Mouse (Mus musculus) neural tube, embryonic 15.5 days (tissue): ENCODE data around the gene Gm8764. TPM values are rescaled to one million over a fixed set of nuclear protein-coding genes. Genes with fewer than 3 reads are reported as not detected.
"Not testable (repeated sequence)": the region's sequence is repeated elsewhere in the genome, so short reads cannot be mapped to it uniquely, and the experiment has no call there.

Source experiments
- ATAC-seq: fragments of 200-750 bp; cut with Nextera tagmentation; 2 replicates; pipeline ENCODE4 v1.8.0; 2017; ENCODE audit warnings: mild to moderate bottlenecking, moderate TSS enrichment, moderate library complexity; ENCODE audit not compliant: low FRiP score
- H3K27ac ChIP-seq: fragments of 300-500 bp; sonication (generic); replicated peaks from 2 replicates; pipeline ENCODE4 v1.5.1; 2015; ENCODE audit warnings: mild to moderate bottlenecking, inconsistent platforms
- H3K27me3 ChIP-seq: fragments of 300-500 bp; sonication (generic); replicated peaks from 2 replicates; pipeline ENCODE4 v1.6.1; 2015; ENCODE audit warnings: inconsistent platforms
- H3K36me3 ChIP-seq: fragments of 300-500 bp; sonication (generic); 2 replicates; pipeline ENCODE4 v1.6.1; 2015; ENCODE audit warnings: inconsistent platforms
- H3K4me1 ChIP-seq: fragments of 300-500 bp; sonication (generic); 2 replicates; pipeline ENCODE4 v1.6.1; 2015; ENCODE audit warnings: inconsistent platforms
- H3K4me2 ChIP-seq: fragments of 300-500 bp; sonication (generic); 2 replicates; pipeline ENCODE4 v1.6.1; 2015; ENCODE audit warnings: inconsistent platforms, mild to moderate bottlenecking, moderate library complexity
- H3K4me3 ChIP-seq: fragments of 300-500 bp; sonication (generic); replicated peaks from 2 replicates; pipeline ENCODE4 v1.5.1; 2015; ENCODE audit warnings: mild to moderate bottlenecking, inconsistent platforms
- H3K9ac ChIP-seq: fragments of 300-500 bp; sonication (generic); replicated peaks from 2 replicates; pipeline ENCODE4 v1.6.1; 2015; ENCODE audit warnings: mild to moderate bottlenecking, inconsistent platforms
- H3K9me3 ChIP-seq: fragments of 300-500 bp; sonication (generic); replicated peaks from 2 replicates; pipeline ENCODE4 v1.6.1; 2016; ENCODE audit warnings: inconsistent platforms
- WGBS: fragments of 180-500 bp; shearing (Covaris S2); methylation state at CpG from one replicate; pipeline ENCODE4 v1.1.7; 2015; ENCODE audit warnings: mixed read lengths; 5-methylcytosine and 5-hydroxymethylcytosine counted together
- polyA plus RNA-seq: library from polyadenylated mRNA; unstranded; fragments of >200 nt; fragmentation: Nextera tagmentation; extraction: Ambion mirVana; gene quantifications from 2 replicates; pipeline ENCODE4 v1.2.1, GENCODE M21; 2015

Gene Gm8764
- not detected in 2 replicates for polyA plus RNA-seq

DNA sequence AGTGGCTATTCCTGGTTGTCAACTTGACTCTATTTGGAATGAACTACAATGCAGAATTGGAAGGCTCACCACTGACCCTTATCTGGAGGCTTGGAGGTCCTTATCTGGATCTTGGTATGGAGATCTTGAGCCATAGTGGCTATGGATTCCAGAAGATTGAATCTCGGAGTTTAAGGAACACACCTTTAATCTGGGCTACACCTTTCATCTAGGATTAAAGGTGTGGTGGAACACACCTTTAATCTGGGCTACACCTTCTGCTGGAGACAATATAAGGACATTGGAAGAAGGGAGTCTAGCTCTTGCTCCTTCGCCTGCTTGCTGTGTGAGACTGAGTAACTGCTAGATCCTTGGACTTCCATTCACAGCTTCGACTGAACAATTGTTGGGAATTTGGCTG is at the start of gene Gm8764:
TSS of gene Gm8764 (plus strand) at position 301 of the 400 bp plus-strand sequence.
- not testable (repeated sequence) for H3K4me1 ChIP-seq, H3K36me3 ChIP-seq, H3K27ac ChIP-seq, H3K4me2 ChIP-seq, H3K27me3 ChIP-seq, ATAC-seq, H3K9ac ChIP-seq, H3K9me3 ChIP-seq, H3K4me3 ChIP-seq
- no CpG with 5 or more reads among the region's 3 CpGs for WGBS

- no peak overlapping the region for H3K4me2 ChIP-seq
- H3K27me3 ChIP-seq: no peaks in the 10 kb centered on the region
- 89% methylated on average over 3 of the region's 3 CpGs for WGBS
- no peak for ATAC-seq
- no peaks in the 10 kb centered on the region for H3K36me3 ChIP-seq
- no peak overlapping the region for H3K4me3 ChIP-seq
- H3K27ac ChIP-seq: no peak overlapping the region
- H3K9me3 ChIP-seq: no peaks in the 10 kb centered on the region
- no peak overlapping the region for H3K9ac ChIP-seq
- no peaks in the 10 kb centered on the region for H3K4me1 ChIP-seq
These were observed 49.8 kb upstream of the Gm8764 start for GRCm38 (mm10) chr10:104110044-104110443.

- no peak overlapping the region for H3K4me2 ChIP-seq
- no peak for ATAC-seq
- H3K9ac ChIP-seq: no peak overlapping the region
- H3K4me3 ChIP-seq: no peak overlapping the region
- H3K4me1 ChIP-seq: no peaks in the 10 kb centered on the region
- no peaks in the 10 kb centered on the region for H3K36me3 ChIP-seq
- no peaks in the 10 kb centered on the region for H3K27me3 ChIP-seq
- no peak overlapping the region for H3K27ac ChIP-seq
- H3K9me3 ChIP-seq: no peaks in the 10 kb centered on the region
- whole genome bisulfite sequencing: 91% methylated on average over 2 of the region's 2 CpGs
These were observed 41.5 kb upstream of the Gm8764 start for GRCm38 (mm10) chr10:104118312-104118711.

DNA sequence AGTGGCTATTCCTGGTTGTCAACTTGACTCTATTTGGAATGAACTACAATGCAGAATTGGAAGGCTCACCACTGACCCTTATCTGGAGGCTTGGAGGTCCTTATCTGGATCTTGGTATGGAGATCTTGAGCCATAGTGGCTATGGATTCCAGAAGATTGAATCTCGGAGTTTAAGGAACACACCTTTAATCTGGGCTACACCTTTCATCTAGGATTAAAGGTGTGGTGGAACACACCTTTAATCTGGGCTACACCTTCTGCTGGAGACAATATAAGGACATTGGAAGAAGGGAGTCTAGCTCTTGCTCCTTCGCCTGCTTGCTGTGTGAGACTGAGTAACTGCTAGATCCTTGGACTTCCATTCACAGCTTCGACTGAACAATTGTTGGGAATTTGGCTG is 17.1 kb upstream of the Gm8764 start, which contains the start of gene Gm21293:
TSS of gene Gm21293 (plus strand) at position 301 of the 400 bp plus-strand sequence.
- not testable (repeated sequence) for H3K4me1 ChIP-seq, H3K9ac ChIP-seq, H3K27ac ChIP-seq, H3K4me3 ChIP-seq, H3K4me2 ChIP-seq, H3K9me3 ChIP-seq, H3K27me3 ChIP-seq, H3K36me3 ChIP-seq, ATAC-seq
- no CpG with 5 or more reads among the region's 3 CpGs for WGBS

DNA sequence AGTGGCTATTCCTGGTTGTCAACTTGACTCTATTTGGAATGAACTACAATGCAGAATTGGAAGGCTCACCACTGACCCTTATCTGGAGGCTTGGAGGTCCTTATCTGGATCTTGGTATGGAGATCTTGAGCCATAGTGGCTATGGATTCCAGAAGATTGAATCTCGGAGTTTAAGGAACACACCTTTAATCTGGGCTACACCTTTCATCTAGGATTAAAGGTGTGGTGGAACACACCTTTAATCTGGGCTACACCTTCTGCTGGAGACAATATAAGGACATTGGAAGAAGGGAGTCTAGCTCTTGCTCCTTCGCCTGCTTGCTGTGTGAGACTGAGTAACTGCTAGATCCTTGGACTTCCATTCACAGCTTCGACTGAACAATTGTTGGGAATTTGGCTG is 8.6 kb upstream of the Gm8764 start, which contains the start of gene Gm6763:
TSS of gene Gm6763 (plus strand) at position 301 of the 400 bp plus-strand sequence.
- not testable (repeated sequence) for ATAC-seq, H3K4me1 ChIP-seq, H3K27me3 ChIP-seq, H3K9me3 ChIP-seq, H3K36me3 ChIP-seq, H3K4me3 ChIP-seq, H3K4me2 ChIP-seq, H3K9ac ChIP-seq, H3K27ac ChIP-seq
- no CpG with 5 or more reads among the region's 3 CpGs for WGBS

DNA sequence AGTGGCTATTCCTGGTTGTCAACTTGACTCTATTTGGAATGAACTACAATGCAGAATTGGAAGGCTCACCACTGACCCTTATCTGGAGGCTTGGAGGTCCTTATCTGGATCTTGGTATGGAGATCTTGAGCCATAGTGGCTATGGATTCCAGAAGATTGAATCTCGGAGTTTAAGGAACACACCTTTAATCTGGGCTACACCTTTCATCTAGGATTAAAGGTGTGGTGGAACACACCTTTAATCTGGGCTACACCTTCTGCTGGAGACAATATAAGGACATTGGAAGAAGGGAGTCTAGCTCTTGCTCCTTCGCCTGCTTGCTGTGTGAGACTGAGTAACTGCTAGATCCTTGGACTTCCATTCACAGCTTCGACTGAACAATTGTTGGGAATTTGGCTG is 8.4 kb downstream of the Gm8764 start, which contains the start of gene Gm21304:
TSS of gene Gm21304 (plus strand) at position 301 of the 400 bp plus-strand sequence.
- H3K36me3 ChIP-seq, H3K27me3 ChIP-seq, H3K27ac ChIP-seq, H3K4me2 ChIP-seq, H3K4me1 ChIP-seq, H3K4me3 ChIP-seq, ATAC-seq, H3K9ac ChIP-seq, H3K9me3 ChIP-seq: not testable (repeated sequence)
- WGBS: no CpG with 5 or more reads among the region's 3 CpGs

DNA sequence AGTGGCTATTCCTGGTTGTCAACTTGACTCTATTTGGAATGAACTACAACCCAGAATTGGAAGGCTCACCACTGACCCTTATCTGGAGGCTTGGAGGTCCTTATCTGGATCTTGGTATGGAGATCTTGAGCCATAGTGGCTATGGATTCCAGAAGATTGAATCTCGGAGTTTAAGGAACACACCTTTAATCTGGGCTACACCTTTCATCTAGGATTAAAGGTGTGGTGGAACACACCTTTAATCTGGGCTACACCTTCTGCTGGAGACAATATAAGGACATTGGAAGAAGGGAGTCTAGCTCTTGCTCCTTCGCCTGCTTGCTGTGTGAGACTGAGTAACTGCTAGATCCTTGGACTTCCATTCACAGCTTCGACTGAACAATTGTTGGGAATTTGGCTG is 16.9 kb downstream of the Gm8764 start, which contains the start of gene Gm21312:
TSS of gene Gm21312 (plus strand) at position 301 of the 400 bp plus-strand sequence.
- H3K36me3 ChIP-seq, ATAC-seq, H3K9ac ChIP-seq, H3K27me3 ChIP-seq, H3K4me2 ChIP-seq, H3K27ac ChIP-seq, H3K4me1 ChIP-seq, H3K9me3 ChIP-seq, H3K4me3 ChIP-seq: not testable (repeated sequence)
- WGBS: no CpG with 5 or more reads among the region's 3 CpGs

DNA sequence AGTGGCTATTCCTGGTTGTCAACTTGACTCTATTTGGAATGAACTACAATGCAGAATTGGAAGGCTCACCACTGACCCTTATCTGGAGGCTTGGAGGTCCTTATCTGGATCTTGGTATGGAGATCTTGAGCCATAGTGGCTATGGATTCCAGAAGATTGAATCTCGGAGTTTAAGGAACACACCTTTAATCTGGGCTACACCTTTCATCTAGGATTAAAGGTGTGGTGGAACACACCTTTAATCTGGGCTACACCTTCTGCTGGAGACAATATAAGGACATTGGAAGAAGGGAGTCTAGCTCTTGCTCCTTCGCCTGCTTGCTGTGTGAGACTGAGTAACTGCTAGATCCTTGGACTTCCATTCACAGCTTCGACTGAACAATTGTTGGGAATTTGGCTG is 25.4 kb downstream of the Gm8764 start, which contains the start of gene Gm20765:
TSS of gene Gm20765 (plus strand) at position 301 of the 400 bp plus-strand sequence.
- H3K4me2 ChIP-seq, H3K9ac ChIP-seq, ATAC-seq, H3K9me3 ChIP-seq, H3K27ac ChIP-seq, H3K36me3 ChIP-seq, H3K4me3 ChIP-seq, H3K27me3 ChIP-seq, H3K4me1 ChIP-seq: not testable (repeated sequence)
- WGBS: no CpG with 5 or more reads among the region's 3 CpGs

- not testable (repeated sequence) for H3K9me3 ChIP-seq, ATAC-seq
- WGBS: no CpG with 5 or more reads among the region's 3 CpGs
These were observed 33.9 kb downstream of the Gm8764 start, which contains the start of gene Gm4340 for GRCm38 (mm10) chr10:104193742-104194141. Gene Gm4340 (plus strand): TSS chr10:104194042.

DNA sequence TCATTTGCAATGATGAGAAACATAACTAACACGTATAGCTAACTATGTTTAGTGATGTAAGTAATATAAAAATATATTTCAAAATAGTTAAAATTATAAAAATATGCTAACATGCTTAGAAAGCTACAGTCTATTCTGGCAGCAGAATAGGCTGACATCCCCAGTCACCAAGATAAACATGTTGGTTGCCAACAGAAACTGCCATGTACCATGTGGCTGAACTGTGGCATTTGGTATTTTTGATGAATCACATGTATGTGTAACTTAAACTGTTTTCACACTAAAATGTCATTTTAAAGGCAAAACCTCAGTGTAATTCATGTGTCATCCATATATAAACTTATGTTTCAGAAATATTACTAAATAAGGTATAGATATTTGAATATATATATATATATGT is 49.8 kb downstream of the Gm8764 start:
- Histone ChIP-seq H3K9ac (no peak overlapping the region), H3K36me3 (no peaks in the 10 kb centered on the region), H3K9me3 (no peaks in the 10 kb centered on the region), H3K27me3 (no peaks in the 10 kb centered on the region), H3K27ac (no peak overlapping the region), H3K4me1 (no peaks in the 10 kb centered on the region), H3K4me2 (no peak overlapping the region), H3K4me3 (no peak overlapping the region)
- no peak for ATAC-seq
- WGBS: 87% methylated on average over 1 of the region's 1 CpGs

More at GRCm38 (mm10) chr10:104193742-104194141, 33.9 kb downstream of the Gm8764 start, which contains the start of gene Gm4340:
- H3K9ac ChIP-seq, H3K4me1 ChIP-seq, H3K27ac ChIP-seq, H3K27me3 ChIP-seq, H3K4me3 ChIP-seq, H3K4me2 ChIP-seq, H3K36me3 ChIP-seq: not testable (repeated sequence)

DNA sequence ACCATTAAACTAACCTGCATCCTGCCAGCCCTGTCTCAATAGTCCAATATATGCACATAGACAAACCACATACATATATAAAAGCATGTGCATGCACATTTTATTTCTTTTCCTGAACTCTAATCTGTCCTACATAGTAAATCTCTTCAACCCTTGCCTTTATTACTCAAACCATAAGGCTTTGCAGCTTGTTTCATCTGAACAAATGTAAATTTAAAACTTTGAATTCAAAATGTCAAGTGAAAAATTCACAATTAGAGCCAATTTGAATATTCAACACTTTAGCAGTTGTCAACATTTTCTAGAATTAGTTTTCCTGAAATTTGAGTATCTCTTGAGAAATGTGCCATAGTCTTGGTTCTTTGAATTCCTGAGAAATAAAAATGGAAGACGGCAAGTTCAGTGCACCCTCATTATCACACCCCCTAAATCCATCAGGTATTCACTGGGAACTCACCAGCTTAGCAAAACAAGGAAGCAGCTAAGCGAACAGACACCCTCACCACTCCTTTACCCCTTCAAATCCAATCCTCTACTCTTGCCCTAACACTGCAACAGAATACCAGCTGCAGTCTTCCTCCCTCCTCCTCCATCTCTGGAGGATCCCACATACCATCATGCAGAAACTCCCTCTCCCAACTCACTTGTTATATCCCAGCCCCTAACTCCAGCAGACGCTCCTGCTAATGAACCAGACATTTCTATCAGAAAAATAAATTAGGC is 50.6 kb downstream of the Gm8764 start:
- H3K27me3 ChIP-seq: no peaks in the 10 kb centered on the region
- no peak overlapping the region for H3K9ac ChIP-seq
- 80% methylated on average over 3 of the region's 3 CpGs for WGBS
- no peaks in the 10 kb centered on the region for H3K4me1 ChIP-seq
- ATAC-seq: no peak
- H3K9me3 ChIP-seq: no peaks in the 10 kb centered on the region
- no peak overlapping the region for H3K27ac ChIP-seq
- no peaks in the 10 kb centered on the region for H3K36me3 ChIP-seq
- H3K4me2 ChIP-seq: no peak overlapping the region
- no peak overlapping the region for H3K4me3 ChIP-seq
